Mouse (Mus musculus): ENCODE measurements around the gene Ugt1a1. TPM values are rescaled to one million over a fixed set of nuclear protein-coding genes. Genes with fewer than 3 reads are reported as not detected.
A peak's percentile ranks its signal among the peaks of the same experiment; 100 is the strongest.

The Ugt1a1 gene
- polyA plus RNA-seq, 1 experiment from 2014 or later, result 0.33 TPM

DNA sequence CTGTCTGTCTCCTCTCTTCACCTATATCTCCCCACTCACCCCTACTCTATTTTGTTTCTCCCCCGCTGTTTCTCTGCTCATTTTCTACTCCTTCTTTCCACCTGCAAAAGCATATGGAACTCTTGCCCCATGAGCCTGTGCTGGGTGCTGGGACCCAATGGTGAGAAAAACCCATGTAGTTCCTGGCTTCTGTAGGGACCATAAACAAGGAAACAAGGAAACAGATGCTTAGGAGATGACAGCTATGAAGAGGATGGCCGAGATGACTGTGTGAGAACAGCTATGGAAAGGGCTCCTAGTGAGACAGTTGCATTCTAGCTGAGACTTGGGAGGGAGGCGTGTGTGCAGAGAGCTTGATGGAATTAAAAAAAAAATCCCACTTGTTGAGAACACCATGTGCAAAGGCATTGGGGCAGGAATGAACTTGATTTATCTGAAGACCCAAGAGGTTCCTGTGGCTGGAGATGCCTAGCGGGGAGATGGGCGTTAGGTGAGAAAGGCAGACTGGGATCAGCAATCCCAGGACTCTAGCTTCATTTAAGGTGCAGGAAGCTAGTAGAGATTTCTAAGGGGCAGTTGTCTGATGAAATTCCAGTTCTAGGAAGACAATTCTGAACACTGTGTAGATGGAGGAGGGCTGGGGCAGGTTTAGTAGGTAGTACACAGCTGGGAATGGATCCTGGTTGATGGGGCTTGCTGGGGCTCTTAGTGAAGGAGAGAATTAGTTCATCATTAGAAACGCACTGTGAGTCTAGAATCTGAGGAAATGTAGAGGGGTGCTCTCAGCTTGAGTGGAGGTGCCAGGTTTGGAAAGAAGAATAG, 19.4 kb downstream of the Ugt1a1 start:
- peaks cover 100% of the 10 kb centered on the region for H3K9me3 ChIP-seq
- H3K9ac ChIP-seq, result no peak overlapping the region
- 76% methylated on average over 6 of the region's 6 CpGs for WGBS
- no peak overlapping the region for H3K27ac ChIP-seq
- no peaks in the 10 kb centered on the region for H3K27me3 ChIP-seq
- no peaks in the 10 kb centered on the region for H3K4me1 ChIP-seq
- H3K4me2 ChIP-seq (replicated peaks), result no peak overlapping the region
- H3K36me3 ChIP-seq, result no peaks in the 10 kb centered on the region
- H3K4me3 ChIP-seq, result no peak overlapping the region
- ATAC-seq (ENCODE audit: low FRiP score, low read depth), result no peak

DNA sequence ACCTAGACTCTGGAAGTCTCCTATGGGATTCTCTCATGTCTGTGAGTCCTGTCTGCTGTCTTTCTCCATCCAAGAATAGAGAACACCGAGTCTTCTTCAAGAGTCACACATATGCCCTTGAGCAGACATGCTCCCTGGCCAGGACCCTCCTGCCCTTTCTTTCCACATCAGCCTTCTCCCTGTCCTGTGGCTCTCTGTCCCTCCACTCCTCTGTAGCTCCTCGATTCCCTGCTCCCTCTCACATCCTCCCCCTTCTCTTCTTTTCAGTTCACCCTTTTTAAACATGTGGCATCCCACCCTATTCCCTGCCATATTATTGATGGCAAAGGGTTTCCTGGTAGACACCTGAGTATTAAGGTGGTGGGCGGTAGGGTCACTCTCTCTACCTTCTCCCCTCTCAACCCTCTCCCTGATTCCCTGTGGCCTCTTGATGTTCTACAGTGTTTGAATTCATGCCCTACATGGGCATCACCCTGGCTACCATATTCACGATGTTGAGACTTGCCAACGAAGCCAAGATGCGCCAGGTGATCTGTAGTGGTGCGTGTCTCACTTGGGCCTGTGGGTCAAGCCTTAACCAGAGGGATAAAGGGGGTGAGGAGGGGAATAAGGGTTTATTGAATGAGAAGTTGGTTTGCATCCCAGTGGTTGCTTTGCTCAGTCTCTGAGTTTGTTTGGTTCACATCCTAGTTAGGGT, 20.2 kb downstream of the Ugt1a1 start:
- no peak for ATAC-seq (ENCODE audit: low FRiP score, low read depth)
- no peaks in the 10 kb centered on the region for H3K4me1 ChIP-seq
- H3K9ac ChIP-seq, result no peak overlapping the region
- H3K36me3 ChIP-seq, result no peaks in the 10 kb centered on the region
- 70% methylated on average over 7 of the region's 7 CpGs for WGBS
- no peak overlapping the region for H3K4me3 ChIP-seq
- no peak overlapping the region for H3K4me2 ChIP-seq (replicated peaks)
- H3K27me3 ChIP-seq, result no peaks in the 10 kb centered on the region
- no peak overlapping the region for H3K27ac ChIP-seq
- peaks cover 97% of the 10 kb centered on the region for H3K9me3 ChIP-seq

DNA sequence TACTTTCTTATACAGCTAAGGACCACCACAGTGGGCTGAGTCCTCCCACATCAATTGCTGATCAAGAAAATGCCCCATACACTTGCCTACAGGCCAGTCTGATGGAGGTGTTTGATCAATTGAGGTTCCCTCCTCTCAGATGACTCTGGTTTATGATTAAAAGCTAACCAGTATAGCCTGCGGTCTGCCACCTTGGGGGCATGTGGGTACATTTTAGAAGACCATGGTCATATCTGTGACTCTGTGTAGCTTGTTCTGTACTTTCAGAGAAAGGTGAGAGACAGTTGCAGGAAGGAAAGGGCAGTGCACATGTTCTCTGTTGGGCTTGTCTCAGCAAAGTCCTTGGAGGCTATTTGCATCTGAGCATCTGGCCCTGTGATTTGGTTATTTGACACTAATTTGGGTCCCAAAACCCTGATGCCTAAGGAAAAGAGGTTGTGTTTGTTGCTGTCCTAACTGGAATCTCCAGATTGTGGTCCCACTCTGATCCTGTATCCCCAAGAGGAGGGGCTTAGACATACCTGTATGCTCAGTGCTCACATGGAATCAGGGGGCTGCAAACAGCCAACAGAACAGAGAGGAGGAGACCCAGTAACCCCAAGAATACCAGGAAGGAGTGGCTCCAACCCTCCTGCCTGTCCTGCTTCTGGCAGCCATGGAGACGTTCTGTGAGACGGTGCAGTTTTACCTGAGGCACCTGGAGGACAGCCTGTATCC, 21.1 kb downstream of the Ugt1a1 start:
- no peak for ATAC-seq (ENCODE audit: low FRiP score, low read depth)
- no peak overlapping the region for H3K4me3 ChIP-seq
- peaks cover 97% of the 10 kb centered on the region for H3K9me3 ChIP-seq
- H3K4me1 ChIP-seq, result no peaks in the 10 kb centered on the region
- H3K36me3 ChIP-seq, result no peaks in the 10 kb centered on the region
- no peak overlapping the region for H3K27ac ChIP-seq
- WGBS, result 57% methylated on average over 3 of the region's 3 CpGs
- H3K9ac ChIP-seq, result no peak overlapping the region
- H3K27me3 ChIP-seq, result no peaks in the 10 kb centered on the region
- no peak overlapping the region for H3K4me2 ChIP-seq (replicated peaks)

DNA sequence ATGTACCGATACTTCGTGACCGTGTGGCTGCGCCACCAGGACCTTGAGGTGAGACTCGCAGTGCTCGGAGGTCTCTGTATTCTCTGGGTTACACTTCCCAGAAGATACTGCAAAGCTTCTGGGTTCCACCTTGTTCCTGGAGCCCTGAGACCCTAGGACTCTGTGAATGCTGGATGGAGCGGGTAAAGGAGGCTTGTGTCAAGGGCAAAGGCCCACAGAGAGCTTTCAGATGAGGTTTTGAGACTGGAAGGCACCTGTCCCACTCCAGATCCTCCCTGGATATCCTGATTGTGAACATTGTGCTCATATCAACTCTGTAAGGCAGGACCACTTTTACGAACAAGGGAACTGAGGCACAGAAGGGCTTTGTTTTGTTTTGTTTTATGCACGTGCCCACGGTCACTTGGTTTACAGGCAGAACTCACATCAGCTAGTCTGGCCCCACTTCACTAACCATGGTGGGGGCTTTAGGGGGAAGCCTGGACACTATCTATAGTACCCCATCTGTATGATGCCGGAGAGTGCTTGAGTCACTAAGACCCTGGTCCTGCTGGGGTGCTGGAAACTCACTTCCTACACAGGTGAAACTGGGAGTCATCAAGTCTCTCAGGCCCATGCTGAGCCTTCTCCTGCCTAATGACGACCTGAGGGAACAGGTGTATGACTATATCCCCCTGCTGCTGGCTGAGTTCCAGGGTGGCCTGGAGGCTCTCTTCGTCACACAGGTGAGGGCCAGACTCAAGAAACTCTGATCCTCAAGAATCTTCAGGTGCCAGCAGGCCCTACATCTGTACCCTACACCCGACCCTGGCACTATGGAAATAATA, 21.9 kb downstream of the Ugt1a1 start:
- no peak overlapping the region for H3K9ac ChIP-seq
- no peak overlapping the region for H3K27ac ChIP-seq
- no peaks in the 10 kb centered on the region for H3K4me1 ChIP-seq
- no peak overlapping the region for H3K4me2 ChIP-seq (replicated peaks)
- WGBS, result 70% methylated on average over 14 of the region's 14 CpGs
- no peak overlapping the region for H3K4me3 ChIP-seq
- no peaks in the 10 kb centered on the region for H3K27me3 ChIP-seq
- no peaks in the 10 kb centered on the region for H3K36me3 ChIP-seq
- peaks cover 97% of the 10 kb centered on the region for H3K9me3 ChIP-seq
- ATAC-seq (ENCODE audit: low FRiP score, low read depth), result no peak

DNA sequence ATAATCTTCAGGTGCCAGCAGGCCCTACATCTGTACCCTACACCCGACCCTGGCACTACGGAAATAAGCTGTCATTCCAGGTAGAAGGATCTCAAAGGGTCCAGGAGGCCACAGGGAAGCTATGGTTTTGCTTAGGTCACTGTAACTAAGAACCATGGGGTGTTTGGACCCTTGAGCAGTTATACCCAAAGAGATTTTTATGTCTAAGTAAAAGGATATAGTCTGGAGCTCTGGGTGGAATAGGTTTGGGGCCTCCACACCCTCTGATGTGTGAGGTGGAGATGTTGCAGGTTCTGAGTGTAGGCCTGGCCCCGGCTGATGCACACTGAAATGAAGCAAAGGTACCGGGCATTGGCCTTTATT, 22.5 kb downstream of the Ugt1a1 start:
- WGBS, result 65% methylated on average over 4 of the region's 4 CpGs
- no peaks in the 10 kb centered on the region for H3K36me3 ChIP-seq
- H3K9me3 ChIP-seq, result peaks cover 97% of the 10 kb centered on the region
- no peaks in the 10 kb centered on the region for H3K4me1 ChIP-seq
- no peak overlapping the region for H3K4me2 ChIP-seq (replicated peaks)
- ATAC-seq (ENCODE audit: low FRiP score, low read depth), result no peak
- H3K4me3 ChIP-seq, result no peak overlapping the region
- H3K27me3 ChIP-seq, result no peaks in the 10 kb centered on the region
- no peak overlapping the region for H3K9ac ChIP-seq
- no peak overlapping the region for H3K27ac ChIP-seq

DNA sequence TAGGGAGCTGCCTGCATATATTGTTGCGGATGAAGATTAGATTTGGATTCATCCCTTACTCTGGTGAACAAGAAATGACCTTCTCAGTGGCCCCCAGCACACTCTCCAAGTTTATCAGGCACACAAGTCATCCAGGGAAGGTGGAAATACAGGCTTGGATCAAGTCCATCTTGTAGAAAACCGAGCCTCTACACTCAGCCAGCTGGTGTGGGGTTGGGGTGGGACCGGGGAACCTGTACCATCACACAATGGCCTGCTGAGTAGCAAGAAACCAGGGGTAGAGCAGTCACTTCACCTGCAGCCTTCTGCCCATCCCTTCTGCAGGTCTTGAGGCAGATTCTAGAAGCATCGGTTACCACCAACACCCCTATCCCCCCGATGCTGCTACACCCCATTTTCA, 22.9 kb downstream of the Ugt1a1 start:
- Histone ChIP-seq H3K9me3 (peaks cover 97% of the 10 kb centered on the region), H3K27ac (no peak overlapping the region), H3K4me1 (no peaks in the 10 kb centered on the region), H3K36me3 (no peaks in the 10 kb centered on the region), H3K27me3 (no peaks in the 10 kb centered on the region), H3K9ac (no peak overlapping the region), H3K4me2 (replicated peaks) (no peak overlapping the region), H3K4me3 (no peak overlapping the region)
- 44% methylated on average over 5 of the region's 5 CpGs for WGBS
- ATAC-seq (ENCODE audit: low FRiP score, low read depth), result no peak

DNA sequence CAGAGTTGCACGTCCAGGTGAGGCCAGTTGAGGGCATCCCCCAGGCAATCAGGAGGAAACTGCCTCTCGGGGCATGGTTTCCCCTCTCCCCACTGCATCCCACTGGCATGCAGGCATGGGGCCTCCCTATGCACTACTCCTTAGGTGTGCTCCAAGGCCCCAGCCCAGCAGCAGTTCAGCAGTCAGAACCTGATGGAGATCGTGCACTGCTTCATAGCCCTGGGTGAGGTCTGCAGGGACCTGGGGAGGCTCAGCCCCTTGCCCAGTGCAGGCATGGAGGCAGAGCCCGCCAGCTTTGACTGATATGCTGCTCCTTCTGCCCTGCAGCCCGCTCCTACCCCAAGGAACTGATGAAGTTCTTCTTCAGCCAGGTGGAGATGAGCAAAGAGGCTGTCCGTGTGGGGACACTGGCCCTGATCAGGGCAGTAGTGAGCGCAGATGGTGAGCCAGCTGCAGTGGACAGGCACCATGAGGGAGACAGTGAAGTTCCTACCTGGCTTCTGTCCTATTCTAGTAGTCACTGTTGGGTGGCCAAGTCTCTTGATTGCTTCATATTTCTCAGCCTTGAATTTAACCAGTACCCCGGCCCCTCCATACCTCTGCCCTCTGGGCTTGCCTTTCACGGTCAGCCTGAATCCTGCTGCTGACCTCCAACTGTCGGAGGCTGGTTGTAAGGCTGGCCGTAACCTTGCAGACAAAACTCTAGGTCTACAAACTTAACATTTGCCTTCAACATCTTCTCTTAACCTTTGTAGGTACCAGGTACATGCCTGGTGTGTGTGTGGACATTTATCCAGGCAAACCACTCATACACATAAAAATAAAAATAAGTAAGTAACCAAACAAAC, 23.5 kb downstream of the Ugt1a1 start:
- WGBS, result 65% methylated on average over 11 of the region's 11 CpGs
- H3K9me3 ChIP-seq, result peaks cover 97% of the 10 kb centered on the region
- H3K4me1 ChIP-seq, result no peaks in the 10 kb centered on the region
- H3K4me2 ChIP-seq (replicated peaks), result no peak overlapping the region
- ATAC-seq (ENCODE audit: low FRiP score, low read depth), result 0 out of 2 replicates have a peak, but pooled peaks have one; percentile 1
- H3K27me3 ChIP-seq, result no peaks in the 10 kb centered on the region
- no peak overlapping the region for H3K4me3 ChIP-seq
- no peak overlapping the region for H3K27ac ChIP-seq
- H3K9ac ChIP-seq, result no peak overlapping the region
- H3K36me3 ChIP-seq, result no peaks in the 10 kb centered on the region

DNA sequence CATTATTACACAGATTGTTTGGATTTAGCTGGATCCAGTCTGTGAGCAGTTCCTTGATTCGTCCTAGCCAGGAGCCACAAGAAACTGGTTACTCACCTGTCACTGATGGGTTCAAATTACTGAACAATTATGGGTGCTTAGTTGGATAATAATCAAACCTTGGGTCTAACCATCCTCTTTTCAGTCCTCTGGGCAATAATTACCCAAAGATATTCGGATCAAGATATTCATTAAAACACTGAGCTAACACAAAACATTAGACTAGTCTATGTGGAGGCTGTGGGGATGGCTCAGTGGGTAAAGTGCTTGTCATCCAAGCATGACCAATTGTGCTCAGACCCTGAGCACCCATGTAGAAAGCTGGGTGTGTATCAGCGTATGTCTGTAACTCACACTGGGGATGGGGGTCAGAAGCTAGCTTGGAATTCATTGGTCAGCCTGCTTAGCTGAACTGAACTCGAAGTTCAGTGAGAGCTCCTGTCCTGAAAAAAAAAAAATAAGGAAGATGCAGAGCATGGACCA, 24.2 kb downstream of the Ugt1a1 start:
- WGBS, result 67% methylated on average over 4 of the region's 4 CpGs
- Histone ChIP-seq H3K4me1 (no peaks in the 10 kb centered on the region), H3K9me3 (peaks cover 97% of the 10 kb centered on the region), H3K36me3 (no peaks in the 10 kb centered on the region), H3K4me3 (no peak overlapping the region), H3K27ac (no peak overlapping the region), H3K4me2 (replicated peaks) (no peak overlapping the region), H3K9ac (no peak overlapping the region), H3K27me3 (no peaks in the 10 kb centered on the region)
- no peak for ATAC-seq (ENCODE audit: low FRiP score, low read depth)

DNA sequence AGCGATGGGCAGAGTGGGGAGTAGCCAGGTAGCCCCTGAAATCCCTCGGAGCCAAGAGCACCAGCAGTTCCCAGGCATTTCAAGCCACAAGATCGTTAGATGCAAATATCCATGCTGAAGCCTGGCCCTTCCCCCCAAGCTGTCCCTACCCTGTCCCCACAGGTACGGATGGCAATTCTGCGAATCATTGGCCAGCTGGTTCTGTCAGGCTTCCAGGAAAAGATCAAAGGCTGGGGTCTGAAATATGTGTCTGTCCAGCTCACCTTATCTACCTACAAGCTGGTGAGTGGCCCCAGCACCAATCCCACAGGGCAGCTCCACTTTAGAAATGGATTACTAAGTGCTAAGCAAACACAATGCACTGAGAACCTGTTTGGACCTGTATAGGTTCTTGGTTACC, 25.6 kb downstream of the Ugt1a1 start:
- no peak overlapping the region for H3K9ac ChIP-seq
- H3K36me3 ChIP-seq, result no peaks in the 10 kb centered on the region
- H3K4me1 ChIP-seq, result no peaks in the 10 kb centered on the region
- H3K9me3 ChIP-seq, result peaks cover 95% of the 10 kb centered on the region
- no peak overlapping the region for H3K27ac ChIP-seq
- WGBS, result 79% methylated on average over 5 of the region's 5 CpGs
- no peaks in the 10 kb centered on the region for H3K27me3 ChIP-seq
- H3K4me3 ChIP-seq, result no peak overlapping the region
- ATAC-seq (ENCODE audit: low FRiP score, low read depth), result no peak
- no peak overlapping the region for H3K4me2 ChIP-seq (replicated peaks)

DNA sequence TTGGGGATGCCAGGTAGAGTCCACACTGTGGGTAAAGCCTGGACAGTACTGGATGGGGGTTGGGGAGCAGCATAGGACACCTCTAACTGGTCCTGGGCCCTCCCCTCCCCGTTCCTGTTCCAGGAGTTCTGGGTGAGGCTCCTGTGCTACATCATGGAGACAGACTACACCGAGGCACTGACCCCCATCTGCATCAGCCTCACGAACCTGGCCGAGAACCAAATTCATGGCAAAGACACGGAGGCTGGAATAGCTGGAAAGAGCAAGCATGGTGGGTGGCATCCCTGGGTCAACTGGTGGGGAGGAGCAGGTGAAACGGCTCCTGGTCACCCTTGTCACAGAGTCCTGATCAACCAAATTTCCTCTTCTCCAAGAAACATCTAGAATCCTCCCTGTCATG, 27.0 kb downstream of the Ugt1a1 start:
- Histone ChIP-seq H3K4me1 (no peaks in the 10 kb centered on the region), H3K4me3 (no peak overlapping the region), H3K4me2 (replicated peaks) (no peak overlapping the region), H3K36me3 (no peaks in the 10 kb centered on the region), H3K9ac (no peak overlapping the region), H3K9me3 (peaks cover 94% of the 10 kb centered on the region), H3K27me3 (no peaks in the 10 kb centered on the region), H3K27ac (no peak overlapping the region)
- ATAC-seq (ENCODE audit: low FRiP score, low read depth), result no peak
- WGBS, result 79% methylated on average over 6 of the region's 6 CpGs

DNA sequence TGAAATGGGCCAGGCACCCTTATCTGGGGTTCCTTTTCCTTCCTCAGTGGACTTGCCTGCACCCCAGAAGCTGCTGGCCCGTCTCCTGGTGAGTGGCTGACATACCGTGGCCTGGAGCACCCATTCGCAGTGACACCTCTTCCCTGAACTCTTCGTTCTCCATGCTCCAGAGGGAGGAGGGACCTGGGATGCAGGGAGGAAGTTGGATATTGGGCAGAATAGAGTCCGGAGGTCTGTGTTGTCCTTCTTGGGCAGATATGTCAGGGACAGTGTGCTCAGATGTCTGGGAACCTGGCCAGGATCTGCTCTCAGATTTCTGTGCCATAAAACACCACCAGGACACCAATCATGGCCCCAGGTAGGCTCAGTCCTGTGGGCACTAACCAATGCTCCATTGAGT, 28.3 kb downstream of the Ugt1a1 start:
- Histone ChIP-seq H3K4me3 (no peak overlapping the region), H3K9ac (no peak overlapping the region), H3K4me1 (no peaks in the 10 kb centered on the region), H3K9me3 (peaks cover 94% of the 10 kb centered on the region), H3K27ac (no peak overlapping the region), H3K36me3 (no peaks in the 10 kb centered on the region), H3K4me2 (replicated peaks) (no peak overlapping the region), H3K27me3 (no peaks in the 10 kb centered on the region)
- ATAC-seq (ENCODE audit: low FRiP score, low read depth), result no peak
- 73% methylated on average over 5 of the region's 5 CpGs for WGBS

All from limb, embryonic 13.5 days (tissue).